Mouse (Mus musculus): ENCODE data around the gene Usp21.
"Not testable (repeated sequence)": the region's sequence is repeated elsewhere in the genome, so short reads cannot be mapped to it uniquely, and the experiment has no call there.

- TF ChIP-seq CTCF (conservative IDR thresholded peaks at IDR 0.05; ENCODE audit: low read length); NANOG (IDR thresholded peaks at IDR 0.05; ENCODE audit: borderline replicate concordance, low read length): not testable (repeated sequence)
Measured at GRCm38 (mm10) chr1:171326588-171326987, 38.8 kb upstream of the Usp21 start.

Measured in E14TG2a.4 (cell line).